Comparison of ENCODE assay signal across 8 mouse cellular contexts in the genomic region with DNA sequence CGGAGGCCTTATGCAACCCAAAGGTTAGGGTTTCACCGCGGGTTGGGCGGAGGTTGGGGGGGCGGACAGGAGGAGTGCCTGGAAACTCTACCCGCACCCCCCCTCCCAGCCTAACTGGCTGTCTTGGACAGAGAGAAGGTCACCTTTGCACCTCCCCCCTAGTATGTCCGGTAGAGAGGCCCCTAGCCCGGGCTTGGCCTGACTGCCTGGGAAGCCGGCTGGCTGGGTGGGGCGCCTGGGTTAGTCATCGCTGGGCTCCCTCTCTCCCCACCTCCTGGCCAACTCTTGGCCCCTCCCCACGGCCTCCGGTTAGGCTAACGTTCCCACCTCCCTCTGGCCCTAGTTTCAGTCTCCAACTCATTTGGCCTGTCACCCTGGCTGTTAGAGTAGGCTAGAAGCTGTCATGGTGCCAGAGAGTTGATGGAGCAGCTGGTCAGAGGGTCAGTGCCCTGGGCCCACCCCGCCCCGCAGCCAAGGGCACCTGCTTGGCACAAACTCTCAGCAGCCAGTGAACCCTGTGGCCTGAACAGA. TPM values are rescaled to one million over a fixed set of nuclear protein-coding genes. Genes with fewer than 3 reads are reported as not detected.
DNase-seq lines count a peak whose midpoint lies in the region; ATAC-seq lines count a peak whose summit lies in the region.

No protein-coding gene starts in this region.

- no peak for ATAC-seq in neural tube, embryonic 11.5 days (ENCODE audit: insufficient read depth, low FRiP score, low TSS enrichment)

- DNase-seq in thymus, adult 18-20 months, result peak; percentile 53 to 62
- no peak for DNase-seq in thymus, postnatal 0 days (ENCODE audit: low spot score)
- DNase-seq in embryo, embryonic 11 days, result peak; percentile 30
- peak; percentile 89 to 95 for DNase-seq in heart, adult 18-20 months
- DNase-seq in kidney, adult 18-20 months, result peak; percentile 88
- DNase-seq in lung, adult 18-20 months, result peak; percentile 89 to 91
- DNase-seq in neural tube, embryonic 11.5 days (ENCODE audit: low spot score), result no peak
- peak; percentile 64 for DNase-seq in thymus, postnatal 4 days

- peak overlapping the region; percentile 73 for H3K4me3 ChIP-seq in neural tube, embryonic 11.5 days (ENCODE audit: low read depth, low read length)

- peak overlapping the region; percentile 54 for H3K9ac ChIP-seq in neural tube, embryonic 11.5 days (ENCODE audit: low read length)

- no peaks in the 10 kb centered on the region for H3K9me3 ChIP-seq in neural tube, embryonic 11.5 days (ENCODE audit: control insufficient read depth, low read length)

- peak overlapping the region; percentile 92 for H3K4me2 ChIP-seq in neural tube, embryonic 11.5 days (ENCODE audit: low read depth)

- peaks cover 23% of the 10 kb centered on the region for H3K4me1 ChIP-seq in neural tube, embryonic 11.5 days (ENCODE audit: control insufficient read depth, insufficient read depth, low read length)

- no peaks in the 10 kb centered on the region for H3K27me3 ChIP-seq in neural tube, embryonic 11.5 days (ENCODE audit: control insufficient read depth, insufficient read depth, low read length)

- WGBS in neural tube, embryonic 11.5 days, result 6% methylated on average over 15 of the region's 16 CpGs

- H3K27ac ChIP-seq in neural tube, embryonic 11.5 days (ENCODE audit: low read depth, low read length), result 0 out of 2 replicates have a peak overlapping the region, but pooled peaks have one; percentile 17

- H3K36me3 ChIP-seq in neural tube, embryonic 11.5 days (ENCODE audit: control insufficient read depth, insufficient read depth, low read length), result no peaks in the 10 kb centered on the region

RNA-seq across cellular contexts. Expression of gene Tlcd2, which starts 0.8 kb away (rescaled TPM):
- polyA plus RNA-seq in thymus, postnatal 0 days (2015; fragmentation: Nextera tagmentation; extraction: Ambion mirVana), result 9.7 and 13.8 TPM in 2 replicates
- 1 to 10 TPM; 2.4 to 4.9 TPM for total RNA-seq in heart, adult 18-20 months (2021)
- 8.7 and 11.0 TPM in 2 replicates for polyA plus RNA-seq in neural tube, embryonic 11.5 days (2014; fragmentation: Nextera tagmentation; extraction: Ambion mirVana)

RNA-seq across cellular contexts. Expression of gene Wdr81, which starts 7.8 kb away (rescaled TPM):
- 5.7 and 5.9 TPM in 2 replicates for polyA plus RNA-seq in thymus, postnatal 0 days (2015; fragmentation: Nextera tagmentation; extraction: Ambion mirVana)
- 1 to 10 TPM; 7.6 to 8.3 TPM for total RNA-seq in heart, adult 18-20 months (2021)
- 5.3 and 6.2 TPM in 2 replicates for polyA plus RNA-seq in neural tube, embryonic 11.5 days (2014; fragmentation: Nextera tagmentation; extraction: Ambion mirVana)

RNA-seq across cellular contexts. Expression of gene Serpinf2, which starts 22.9 kb away (rescaled TPM):
- 0.10 TPM in 1 of 2 replicates, not detected in the other for polyA plus RNA-seq in thymus, postnatal 0 days (2015; fragmentation: Nextera tagmentation; extraction: Ambion mirVana)
- total RNA-seq in heart, adult 18-20 months (2021), result not detected
- polyA plus RNA-seq in neural tube, embryonic 11.5 days (2014; fragmentation: Nextera tagmentation; extraction: Ambion mirVana), result 0.15 and 0.17 TPM in 2 replicates

RNA-seq across cellular contexts. Expression of gene Prpf8, which starts 24.3 kb away (rescaled TPM):
- polyA plus RNA-seq in thymus, postnatal 0 days (2015; fragmentation: Nextera tagmentation; extraction: Ambion mirVana), result 39.2 and 40.0 TPM in 2 replicates
- total RNA-seq in heart, adult 18-20 months (2021), result 10 to 100 TPM; 86.5 to 92.7 TPM
- 113 and 123 TPM in 2 replicates for polyA plus RNA-seq in neural tube, embryonic 11.5 days (2014; fragmentation: Nextera tagmentation; extraction: Ambion mirVana)

RNA-seq across cellular contexts. Expression of gene Serpinf1, which starts 39.8 kb away (rescaled TPM):
- 44.9 and 47.7 TPM in 2 replicates for polyA plus RNA-seq in thymus, postnatal 0 days (2015; fragmentation: Nextera tagmentation; extraction: Ambion mirVana)
- total RNA-seq in heart, adult 18-20 months (2021), result 10 to 100 TPM; 16.0 to 21.0 TPM
- 84.0 and 87.0 TPM in 2 replicates for polyA plus RNA-seq in neural tube, embryonic 11.5 days (2014; fragmentation: Nextera tagmentation; extraction: Ambion mirVana)

Comparison
In these comparisons a context has a peak if more than half of its experiments do, and no peak if none do; other contexts are left out.
1. DNase-seq: peak in thymus, adult 18-20 months (2 of 2), embryo, embryonic 11 days (single experiment), heart, adult 18-20 months (2 of 2), kidney, adult 18-20 months (single experiment), lung, adult 18-20 months (2 of 2) and thymus, postnatal 4 days (single experiment); none in thymus, postnatal 0 days (single experiment) and neural tube, embryonic 11.5 days (single experiment).